Mouse (Mus musculus): ENCODE results near the gene Pcsk1n. TPM values are rescaled to one million over a fixed set of nuclear protein-coding genes. Genes with fewer than 3 reads are reported as not detected.

The Pcsk1n gene
- 17.5 and 18.0 TPM in 2 replicates for polyA plus RNA-seq (2015; fragmentation: Nextera tagmentation; extraction: Ambion mirVana)

DNA sequence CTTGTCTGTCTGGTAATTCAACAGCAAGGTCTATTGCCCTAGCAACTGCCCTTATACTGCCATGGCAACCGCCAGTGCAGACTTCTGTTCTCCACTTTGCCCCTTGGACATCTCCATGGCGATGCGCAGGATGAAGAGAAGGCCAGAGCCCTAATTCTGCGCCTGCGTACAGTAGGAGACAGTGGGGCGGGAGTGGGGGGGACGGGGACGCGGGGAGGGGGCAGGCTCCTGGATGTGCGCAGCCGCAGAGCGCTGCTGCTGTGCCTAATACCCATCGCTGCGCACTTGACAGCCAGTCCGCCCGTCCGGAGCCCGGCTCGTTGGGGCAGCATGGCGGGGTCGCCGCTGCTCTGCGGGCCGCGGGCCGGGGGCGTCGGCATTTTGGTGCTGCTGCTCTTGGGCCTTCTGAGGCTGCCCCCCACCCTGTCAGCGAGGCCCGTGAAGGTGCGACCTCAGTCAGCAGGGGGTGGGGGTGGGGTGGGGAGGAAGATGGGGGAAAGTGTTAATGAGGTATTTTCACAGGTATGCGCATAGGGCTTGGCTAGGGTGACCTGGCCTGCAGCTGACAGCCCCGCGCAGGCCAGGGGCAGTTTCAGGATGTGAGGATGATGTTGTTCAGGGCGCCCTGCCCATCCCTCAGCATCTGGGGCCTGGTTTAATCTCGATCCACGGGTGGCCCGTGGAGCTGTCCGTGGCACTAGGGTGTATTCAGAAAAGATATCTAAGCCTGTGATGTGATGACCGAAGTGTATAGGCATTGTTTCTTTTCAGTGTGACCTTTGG is at the start of gene Pcsk1n:
Pcsk1n (plus strand) TSS at position 222 of the 783 bp plus-strand sequence.
- no peak within 1 kb of the TSS for H3K4me2 ChIP-seq (replicated peaks; ENCODE audit: low read depth)
- H3K4me1 ChIP-seq (replicated peaks; ENCODE audit: control insufficient read depth, insufficient read depth, low read length) = no peaks in the 10 kb centered on the region
- H3K9me3 ChIP-seq (ENCODE audit: control insufficient read depth) = no peaks in the 10 kb centered on the region
- H3K27ac ChIP-seq (ENCODE audit: low read depth, low read length) = no peak within 1 kb of the TSS
- TF ChIP-seq CTCF (IDR thresholded peaks at IDR 0.05; ENCODE audit: low read depth) = no peak
- H3K9ac ChIP-seq (ENCODE audit: low read depth, low read length) = no peak within 1 kb of the TSS
- ATAC-seq = no peak
- H3K4me3 ChIP-seq (ENCODE audit: low read depth, low read length) = no peak within 1 kb of the TSS
- 15% methylated on average over 39 of the region's 40 CpGs for WGBS
- peaks cover 33% of the 10 kb centered on the region for H3K27me3 ChIP-seq (replicated peaks; ENCODE audit: control insufficient read depth, insufficient read depth, low read length)
- no peaks in the 10 kb centered on the region for H3K36me3 ChIP-seq (ENCODE audit: control insufficient read depth, insufficient read depth)

DNA sequence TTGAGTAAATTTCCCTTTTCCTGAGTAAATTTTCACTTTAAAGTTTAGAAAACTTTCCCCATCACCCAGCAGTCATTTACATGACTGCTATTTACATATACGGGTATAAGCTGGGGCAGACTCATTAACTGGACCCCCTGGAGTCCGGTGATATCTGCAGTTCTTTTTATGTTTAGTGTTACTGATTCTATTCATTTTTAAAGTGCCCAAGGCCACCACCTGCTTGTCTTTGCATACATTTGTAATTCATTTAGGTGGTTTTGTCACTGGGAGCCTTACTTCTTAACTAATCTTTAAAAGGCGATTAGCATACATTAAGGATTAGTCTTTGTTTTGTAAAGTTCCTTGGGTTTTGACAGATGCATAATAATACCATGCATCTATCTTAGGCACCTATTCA is 49.8 kb upstream of the Pcsk1n start:
- no peaks in the 10 kb centered on the region for H3K9me3 ChIP-seq (ENCODE audit: control insufficient read depth)
- no peak overlapping the region for H3K27ac ChIP-seq (ENCODE audit: low read depth, low read length)
- TF ChIP-seq CTCF (IDR thresholded peaks at IDR 0.05; ENCODE audit: low read depth) = no peak
- H3K4me1 ChIP-seq (replicated peaks; ENCODE audit: control insufficient read depth, insufficient read depth, low read length) = no peaks in the 10 kb centered on the region
- H3K9ac ChIP-seq (ENCODE audit: low read depth, low read length) = no peak overlapping the region
- WGBS = 40% methylated on average over 3 of the region's 3 CpGs
- H3K4me3 ChIP-seq (ENCODE audit: low read depth, low read length) = no peak overlapping the region
- H3K4me2 ChIP-seq (replicated peaks; ENCODE audit: low read depth) = no peak overlapping the region
- H3K36me3 ChIP-seq (ENCODE audit: control insufficient read depth, insufficient read depth) = peaks cover 15% of the 10 kb centered on the region; the same call in 1 of the 2 replicates
- no peak for ATAC-seq
- no peaks in the 10 kb centered on the region for H3K27me3 ChIP-seq (replicated peaks; ENCODE audit: control insufficient read depth, insufficient read depth, low read length)

DNA sequence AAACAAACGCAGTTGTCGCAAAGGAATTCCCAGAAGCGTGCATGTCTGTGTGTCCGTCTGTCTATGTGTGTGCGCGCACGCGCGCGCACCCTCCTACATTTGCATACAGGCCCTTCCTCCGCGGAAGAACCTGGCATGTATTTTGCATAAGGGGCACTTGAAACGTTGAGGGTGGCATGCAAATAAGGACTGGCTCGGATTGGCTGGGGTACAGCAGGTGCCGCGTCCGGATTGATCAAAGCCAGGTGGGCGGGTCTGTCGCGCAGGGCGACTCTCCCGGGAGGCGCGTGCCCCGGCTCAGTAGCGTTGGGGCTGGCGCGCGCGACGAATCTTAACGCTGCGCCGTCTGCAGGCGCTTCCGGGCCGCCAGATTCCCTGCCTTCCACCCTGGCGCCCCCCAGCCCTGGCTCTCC is 41.6 kb upstream of the Pcsk1n start, which contains the start of gene Pim2:
Pim2 (plus strand) TSS at position 256 of the 413 bp plus-strand sequence.
- Histone ChIP-seq H3K27ac (ENCODE audit: low read depth, low read length) (no peak within 1 kb of the TSS), H3K36me3 (ENCODE audit: control insufficient read depth, insufficient read depth) (peaks cover 10% of the 10 kb centered on the region; the same call in 1 of the 2 replicates), H3K27me3 (replicated peaks; ENCODE audit: control insufficient read depth, insufficient read depth, low read length) (no peaks in the 10 kb centered on the region), H3K4me1 (replicated peaks; ENCODE audit: control insufficient read depth, insufficient read depth, low read length) (no peaks in the 10 kb centered on the region), H3K4me2 (replicated peaks; ENCODE audit: low read depth) (peak within 1 kb of the TSS; percentile 77), H3K9ac (ENCODE audit: low read depth, low read length) (peak within 1 kb of the TSS; percentile 34; the same call in 1 of the 2 replicates), H3K4me3 (ENCODE audit: low read depth, low read length) (peak within 1 kb of the TSS; percentile 46), H3K9me3 (ENCODE audit: control insufficient read depth) (no peaks in the 10 kb centered on the region)
- peak; percentile 97 for ATAC-seq
- peak; percentile 29 for TF ChIP-seq CTCF (IDR thresholded peaks at IDR 0.05; ENCODE audit: low read depth)
- WGBS = 19% methylated on average over 35 of the region's 38 CpGs

DNA sequence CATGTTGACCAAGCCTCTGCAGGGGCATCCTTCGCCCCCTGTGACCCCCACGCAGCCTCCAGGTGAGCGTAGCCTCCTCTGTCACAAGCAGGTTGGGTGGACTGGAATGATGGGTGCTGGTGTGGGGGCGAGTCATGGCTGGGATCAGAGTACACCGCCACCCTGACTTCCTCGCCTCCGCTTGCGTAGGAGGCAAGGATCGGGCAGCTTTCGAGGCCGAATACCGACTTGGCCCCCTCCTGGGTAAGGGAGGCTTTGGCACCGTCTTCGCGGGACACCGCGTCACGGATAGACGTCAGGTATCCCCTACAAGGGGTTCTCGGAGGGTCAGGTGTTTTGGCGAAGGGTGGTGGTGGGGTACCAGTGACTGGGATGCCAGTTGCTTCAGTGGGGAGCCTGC is 41.1 kb upstream of the Pcsk1n start:
- ATAC-seq = peak; percentile 20

DNA sequence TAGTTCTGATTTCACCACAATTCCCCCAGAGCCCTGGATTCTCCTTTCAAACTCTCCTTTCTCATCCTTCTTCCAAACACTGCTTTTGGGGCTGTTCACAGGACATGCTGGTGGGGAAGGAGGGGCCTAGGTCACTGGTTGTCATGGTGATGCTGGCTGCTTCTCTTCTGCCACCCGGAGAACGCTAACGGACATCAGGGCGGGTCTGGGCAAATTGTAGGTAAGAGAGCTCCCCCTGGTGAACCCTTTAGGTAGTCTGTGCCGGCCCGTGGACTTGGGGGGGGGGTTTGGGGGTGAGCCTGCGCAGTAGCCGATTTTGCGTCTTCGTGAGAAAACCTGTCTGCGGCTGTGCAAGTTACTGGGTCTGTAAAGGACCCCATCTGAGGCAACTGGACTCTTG is 39.8 kb upstream of the Pcsk1n start:
- Histone ChIP-seq H3K36me3 (ENCODE audit: control insufficient read depth, insufficient read depth) (no peaks in the 10 kb centered on the region), H3K9me3 (ENCODE audit: control insufficient read depth) (no peaks in the 10 kb centered on the region), H3K27ac (ENCODE audit: low read depth, low read length) (no peak overlapping the region), H3K9ac (ENCODE audit: low read depth, low read length) (no peak overlapping the region), H3K27me3 (replicated peaks; ENCODE audit: control insufficient read depth, insufficient read depth, low read length) (no peaks in the 10 kb centered on the region), H3K4me2 (replicated peaks; ENCODE audit: low read depth) (peak overlapping the region; percentile 77), H3K4me3 (ENCODE audit: low read depth, low read length) (no peak overlapping the region), H3K4me1 (replicated peaks; ENCODE audit: control insufficient read depth, insufficient read depth, low read length) (no peaks in the 10 kb centered on the region)
- 23% methylated on average over 11 of the region's 11 CpGs for WGBS
- peak; percentile 74 for TF ChIP-seq CTCF (IDR thresholded peaks at IDR 0.05; ENCODE audit: low read depth)
- no peak for ATAC-seq

More for the DNA sequence above, 41.1 kb upstream of the Pcsk1n start:
- H3K27me3 ChIP-seq (replicated peaks; ENCODE audit: control insufficient read depth, insufficient read depth, low read length) = no peaks in the 10 kb centered on the region
- no peak overlapping the region for H3K27ac ChIP-seq (ENCODE audit: low read depth, low read length)
- no peaks in the 10 kb centered on the region for H3K4me1 ChIP-seq (replicated peaks; ENCODE audit: control insufficient read depth, insufficient read depth, low read length)
- WGBS = 17% methylated on average over 21 of the region's 21 CpGs
- H3K4me2 ChIP-seq (replicated peaks; ENCODE audit: low read depth) = peak overlapping the region; percentile 77
- peak overlapping the region; percentile 34; the same call in 1 of the 2 replicates for H3K9ac ChIP-seq (ENCODE audit: low read depth, low read length)
- H3K9me3 ChIP-seq (ENCODE audit: control insufficient read depth) = no peaks in the 10 kb centered on the region
- peaks cover 10% of the 10 kb centered on the region; the same call in 1 of the 2 replicates for H3K36me3 ChIP-seq (ENCODE audit: control insufficient read depth, insufficient read depth)
- TF ChIP-seq CTCF (IDR thresholded peaks at IDR 0.05; ENCODE audit: low read depth) = no peak
- H3K4me3 ChIP-seq (ENCODE audit: low read depth, low read length) = peak overlapping the region; percentile 46

DNA sequence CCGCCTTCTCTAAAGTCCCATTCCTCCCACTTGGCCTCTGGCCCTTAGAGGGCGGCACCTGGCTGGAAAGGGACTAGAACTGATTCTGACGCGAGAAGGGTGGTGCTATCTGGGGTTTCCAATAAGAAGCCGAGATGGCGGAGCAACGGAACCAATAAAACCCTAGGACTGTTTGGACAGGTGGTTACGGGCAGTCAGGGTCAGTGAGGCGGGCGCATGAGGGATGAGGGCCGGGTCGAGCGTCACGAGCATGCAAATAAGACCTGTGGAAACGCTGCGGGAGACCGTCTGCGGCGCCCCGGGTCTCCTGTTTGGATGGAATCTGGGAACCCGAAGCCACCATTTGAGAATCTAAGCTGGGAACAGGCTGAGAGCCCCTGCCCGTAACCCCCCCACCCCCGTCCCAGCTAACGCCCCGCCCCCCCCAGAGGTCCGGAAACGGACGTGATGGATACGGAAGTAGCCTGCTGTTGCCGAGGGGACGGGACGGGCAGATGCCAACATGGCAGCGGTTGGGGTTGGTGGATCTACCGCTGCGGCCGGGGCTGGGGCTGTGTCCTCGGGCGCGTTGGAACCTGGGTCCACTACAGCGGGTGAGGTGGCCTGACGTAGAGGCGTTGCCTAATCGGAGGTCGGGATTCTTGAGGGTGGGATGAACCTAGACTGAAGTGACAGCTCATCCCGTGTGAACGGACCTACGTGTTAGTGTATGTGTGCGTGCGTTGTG is 35.6 kb upstream of the Pcsk1n start, which contains the start of gene Slc35a2:
Slc35a2 (plus strand) TSS at position 188 of the 727 bp plus-strand sequence.
- 14% methylated on average over 49 of the region's 49 CpGs for WGBS

More for the DNA sequence above, 35.6 kb upstream of the Pcsk1n start, which contains the start of gene Slc35a2:
- ATAC-seq = peak; percentile 94
- no peaks in the 10 kb centered on the region for H3K4me1 ChIP-seq (replicated peaks; ENCODE audit: control insufficient read depth, insufficient read depth, low read length)
- H3K27me3 ChIP-seq (replicated peaks; ENCODE audit: control insufficient read depth, insufficient read depth, low read length) = no peaks in the 10 kb centered on the region
- peak within 1 kb of the TSS; percentile 34 for H3K9ac ChIP-seq (ENCODE audit: low read depth, low read length)
- H3K36me3 ChIP-seq (ENCODE audit: control insufficient read depth, insufficient read depth) = no peaks in the 10 kb centered on the region
- peak within 1 kb of the TSS; percentile 68 for H3K27ac ChIP-seq (ENCODE audit: low read depth, low read length)
- peak within 1 kb of the TSS; percentile 63 for H3K4me2 ChIP-seq (replicated peaks; ENCODE audit: low read depth)
- TF ChIP-seq CTCF (IDR thresholded peaks at IDR 0.05; ENCODE audit: low read depth) = peak; percentile 52
- no peaks in the 10 kb centered on the region for H3K9me3 ChIP-seq (ENCODE audit: control insufficient read depth)
- peak within 1 kb of the TSS; percentile 56 for H3K4me3 ChIP-seq (ENCODE audit: low read depth, low read length)
